Mouse (Mus musculus) hindbrain, embryonic 11.5 days (tissue): ENCODE measurements at regions not wholly inside any gene's neighbourhood (a gene's known extent, or its start where the extent isn't known, plus 50 kb on each side); places are given as distances from the start of the nearest gene placed in this dataset.

Experiments used
- ATAC-seq: fragments of 200-750 bp; cut with Nextera tagmentation; 2 replicates; pipeline ENCODE4 v1.8.0; 2017; ENCODE audit warnings: mild to moderate bottlenecking, moderate TSS enrichment, moderate library complexity; ENCODE audit not compliant: low FRiP score
- DNase-seq: peaks from one replicate; pipeline ENCODE4 v3.0.0-alpha.2; 2015; ENCODE audit warnings: low spot score
- H3K27ac ChIP-seq: fragments of 300-500 bp; sonication (generic); 2 replicates; pipeline ENCODE4 v1.5.1; 2014; ENCODE audit warnings: mild to moderate bottlenecking, low read depth, low read length
- H3K27me3 ChIP-seq: fragments of 300-500 bp; sonication (generic); 2 replicates; pipeline ENCODE4 v1.6.1; 2014; ENCODE audit warnings: mild to moderate bottlenecking, low read length, moderate library complexity, mixed read lengths; ENCODE audit not compliant: control insufficient read depth, insufficient read depth
- H3K36me3 ChIP-seq: fragments of 300-500 bp; sonication (generic); 2 replicates; pipeline ENCODE4 v1.6.1; 2014; ENCODE audit warnings: mild to moderate bottlenecking, low read length, moderate library complexity, mixed read lengths; ENCODE audit not compliant: control insufficient read depth, insufficient read depth
- H3K4me1 ChIP-seq: fragments of 300-500 bp; sonication (generic); replicated peaks from 2 replicates; pipeline ENCODE4 v1.6.1; 2014; ENCODE audit warnings: low read length, mixed read lengths; ENCODE audit not compliant: control insufficient read depth, insufficient read depth
- H3K4me2 ChIP-seq: fragments of 300-500 bp; sonication (generic); replicated peaks from 2 replicates; pipeline ENCODE4 v1.6.1; 2014; ENCODE audit warnings: mild to moderate bottlenecking, low read depth, low read length
- H3K4me3 ChIP-seq: fragments of 300-500 bp; sonication (generic); 2 replicates; pipeline ENCODE4 v1.5.1; 2014; ENCODE audit warnings: low read depth, low read length
- H3K9ac ChIP-seq: fragments of 300-500 bp; sonication (generic); 2 replicates; pipeline ENCODE4 v1.6.1; 2014; ENCODE audit warnings: low read depth, low read length
- H3K9me3 ChIP-seq: fragments of 300-500 bp; sonication (generic); 2 replicates; pipeline ENCODE4 v1.6.1; 2016; ENCODE audit warnings: low read length; ENCODE audit not compliant: control insufficient read depth
- WGBS: fragments of 180-500 bp; shearing (Covaris S2); extraction: QIAGEN DNeasy Blood & Tissue Kit; methylation state at CpG from one replicate; pipeline ENCODE4 v1.1.7; 2014; 5-methylcytosine and 5-hydroxymethylcytosine counted together

DNA sequence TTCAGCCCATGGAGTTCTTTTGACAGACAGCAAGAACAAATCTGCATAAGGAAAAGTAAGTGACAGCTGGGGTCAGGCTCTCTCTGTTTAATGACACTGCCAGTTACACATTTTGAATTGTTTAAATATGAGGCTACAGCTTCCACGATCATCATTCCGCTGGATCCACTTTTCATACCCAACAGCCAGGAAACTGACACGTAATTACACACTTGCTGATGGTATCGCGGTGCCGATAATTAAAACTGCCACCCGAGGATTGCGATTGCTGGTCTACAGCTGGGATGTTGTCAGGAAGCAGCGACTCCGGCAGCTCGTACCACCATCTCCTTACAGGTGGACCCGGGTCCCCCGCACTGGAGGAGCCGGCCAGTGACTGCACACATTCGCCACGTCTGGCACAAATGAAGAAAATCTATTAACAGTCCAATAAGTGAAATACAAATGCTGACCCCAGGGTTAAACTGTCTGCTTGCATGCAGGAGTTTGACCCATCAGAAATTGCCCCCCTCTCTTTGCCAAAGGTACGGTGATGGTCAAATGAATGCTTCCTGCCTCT lies 217.3 kb upstream of the Mgmt start:
- no peaks in the 10 kb centered on the region for H3K27me3 ChIP-seq
- no peak overlapping the region for H3K4me3 ChIP-seq
- H3K4me2 ChIP-seq: no peak overlapping the region
- no peaks in the 10 kb centered on the region for H3K36me3 ChIP-seq
- H3K9me3 ChIP-seq: no peaks in the 10 kb centered on the region
- 63% methylated on average over 17 of the region's 17 CpGs for WGBS
- H3K4me1 ChIP-seq: no peaks in the 10 kb centered on the region; the same call in 1 of the 2 replicates
- DNase-seq: no peak
- no peak for ATAC-seq
- H3K9ac ChIP-seq: no peak overlapping the region
- no peak overlapping the region for H3K27ac ChIP-seq

DNA sequence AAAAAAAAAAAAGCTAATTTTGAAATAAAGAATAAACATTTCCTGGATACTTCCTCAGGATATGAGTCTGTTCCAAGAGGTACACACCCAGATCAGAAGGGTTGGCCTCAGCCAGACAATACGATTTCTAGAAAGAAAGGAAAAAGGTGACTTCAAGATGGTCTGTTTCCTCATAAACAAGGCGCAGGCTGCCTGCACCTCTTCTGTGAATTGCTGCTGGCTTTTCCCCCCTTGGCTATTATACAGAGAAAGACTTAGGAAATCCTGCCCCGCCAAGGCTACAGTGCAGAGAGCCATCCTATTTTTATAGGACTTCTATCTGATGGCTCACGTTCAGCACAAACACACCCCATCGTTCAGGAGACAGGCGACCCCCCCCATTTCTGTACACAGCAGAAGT lies 204.8 kb upstream of the Mgmt start:
- 45% methylated on average over 6 of the region's 6 CpGs for WGBS
- Histone ChIP-seq H3K27me3 (no peaks in the 10 kb centered on the region), H3K9me3 (no peaks in the 10 kb centered on the region), H3K9ac (no peak overlapping the region), H3K4me3 (no peak overlapping the region), H3K27ac (no peak overlapping the region), H3K36me3 (no peaks in the 10 kb centered on the region), H3K4me1 (no peaks in the 10 kb centered on the region), H3K4me2 (no peak overlapping the region)
- ATAC-seq (no peak), DNase-seq (no peak)

DNA sequence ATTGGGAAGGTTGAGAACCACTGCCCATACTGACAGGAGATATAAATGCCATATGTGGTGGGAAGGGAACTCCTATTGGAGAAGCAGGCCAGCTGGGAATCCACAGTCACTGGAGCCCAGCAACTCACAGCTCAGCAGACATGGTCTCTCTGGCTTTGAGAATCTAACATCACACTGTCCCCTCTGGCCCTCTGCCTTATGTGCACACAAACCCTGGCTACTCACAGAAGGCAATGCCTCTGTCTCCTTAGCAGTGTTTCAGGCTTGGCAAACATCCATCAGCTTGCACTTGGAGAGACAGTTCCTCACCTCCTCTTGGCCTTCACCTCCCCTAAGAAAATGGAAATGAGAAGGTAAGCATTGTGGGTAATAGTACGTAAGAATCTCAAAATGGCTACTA lies 188.2 kb upstream of the Mgmt start:
- no peaks in the 10 kb centered on the region for H3K27me3 ChIP-seq
- no peak overlapping the region for H3K9ac ChIP-seq
- no peak overlapping the region for H3K27ac ChIP-seq
- WGBS: 93% methylated on average over 1 of the region's 1 CpGs
- no peak overlapping the region for H3K4me2 ChIP-seq
- no peaks in the 10 kb centered on the region for H3K4me1 ChIP-seq
- H3K4me3 ChIP-seq: no peak overlapping the region
- no peaks in the 10 kb centered on the region for H3K9me3 ChIP-seq
- DNase-seq (no peak), ATAC-seq (no peak)
- H3K36me3 ChIP-seq: no peaks in the 10 kb centered on the region

DNA sequence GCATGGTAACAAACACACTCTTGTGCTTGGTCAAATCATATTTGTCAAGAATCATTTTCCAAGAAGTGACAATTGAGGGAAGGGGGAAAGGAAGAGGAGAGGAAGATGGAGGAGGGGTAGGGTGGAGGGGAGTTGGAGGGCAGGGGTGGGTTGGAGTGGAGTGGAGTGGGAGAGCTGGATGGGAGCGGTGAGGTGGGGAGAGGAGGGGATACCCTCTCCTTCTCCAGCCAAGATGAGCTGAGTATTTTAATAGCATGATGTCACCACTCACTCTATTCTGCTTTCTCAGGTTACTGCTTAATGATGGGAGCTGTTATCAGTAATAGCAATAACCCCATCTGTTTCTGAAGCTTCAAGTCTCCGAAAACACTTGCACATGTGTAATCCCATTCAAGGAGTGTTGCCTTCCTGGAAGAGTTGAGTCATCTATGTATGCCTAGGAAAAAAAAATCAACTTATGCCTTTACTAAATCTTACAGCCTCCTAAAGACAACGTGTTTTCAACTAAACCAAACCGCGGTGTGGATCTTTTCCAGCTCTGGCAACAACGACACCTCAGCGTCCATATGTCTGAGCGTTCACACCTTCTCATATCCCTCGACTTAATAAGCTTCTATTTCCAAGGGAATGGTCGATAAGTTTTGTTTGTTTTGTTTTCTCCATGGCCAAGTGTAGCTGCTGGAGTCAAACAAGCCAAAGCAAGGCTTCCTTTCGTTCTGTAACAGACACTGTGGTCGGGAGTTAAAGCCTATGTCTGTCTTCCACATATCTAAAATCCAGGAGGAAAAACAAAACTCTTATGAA lies 187.0 kb upstream of the Mgmt start:
- DNase-seq: no peak
- Histone ChIP-seq H3K4me3 (no peak overlapping the region), H3K27me3 (no peaks in the 10 kb centered on the region), H3K36me3 (no peaks in the 10 kb centered on the region), H3K27ac (no peak overlapping the region), H3K9me3 (no peaks in the 10 kb centered on the region), H3K9ac (no peak overlapping the region), H3K4me1 (no peaks in the 10 kb centered on the region), H3K4me2 (no peak overlapping the region)
- WGBS: 82% methylated on average over 12 of the region's 12 CpGs
- ATAC-seq: no peak

DNA sequence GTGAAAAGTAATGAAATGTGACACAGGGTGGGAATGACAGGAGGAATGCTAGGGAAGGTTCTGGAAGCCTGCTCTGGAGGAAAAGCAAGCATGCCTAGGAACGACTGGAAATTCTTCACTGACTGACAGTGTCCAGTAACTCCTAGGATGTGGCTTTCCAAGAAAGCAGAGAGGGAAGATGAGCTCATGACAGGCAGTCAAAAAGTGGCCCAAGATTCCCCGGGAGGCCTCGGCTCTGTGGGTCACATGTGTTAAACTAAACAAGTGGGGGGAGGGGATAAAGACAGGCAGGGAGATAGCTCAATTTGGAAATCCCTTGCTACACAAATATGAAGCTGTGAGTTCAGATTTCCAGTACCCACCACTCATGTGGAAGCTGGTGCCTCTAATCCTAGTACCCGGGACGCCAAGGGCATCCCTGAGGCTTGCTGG lies 186.4 kb upstream of the Mgmt start:
- no peaks in the 10 kb centered on the region for H3K4me1 ChIP-seq
- H3K4me2 ChIP-seq: no peak overlapping the region
- H3K9ac ChIP-seq: no peak overlapping the region
- no peaks in the 10 kb centered on the region for H3K9me3 ChIP-seq
- no peaks in the 10 kb centered on the region for H3K36me3 ChIP-seq
- no peaks in the 10 kb centered on the region for H3K27me3 ChIP-seq
- whole genome bisulfite sequencing: 59% methylated on average over 5 of the region's 5 CpGs
- no peak overlapping the region for H3K27ac ChIP-seq
- no peak for ATAC-seq
- H3K4me3 ChIP-seq: no peak overlapping the region
- DNase-seq: no peak

DNA sequence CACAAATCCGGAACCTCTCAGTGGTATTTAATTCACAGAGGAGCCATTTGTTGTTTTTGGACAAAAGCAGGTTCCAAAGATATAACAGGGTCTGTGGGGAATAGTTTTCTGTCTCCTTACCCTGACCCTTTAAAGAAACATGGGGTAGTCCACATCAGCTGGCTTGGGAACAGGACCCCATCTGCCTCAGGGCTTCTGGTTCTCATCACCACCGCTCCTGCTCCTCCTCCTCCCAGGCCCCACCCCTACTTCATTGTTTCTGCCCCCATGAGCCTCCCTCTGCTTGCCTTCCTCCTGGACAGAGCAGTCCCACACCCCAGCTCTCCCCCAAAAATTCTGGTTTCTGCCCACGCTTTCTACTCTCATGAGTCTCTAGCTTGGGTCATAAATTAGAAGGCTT lies 183.8 kb upstream of the Mgmt start:
- H3K4me1 ChIP-seq: no peaks in the 10 kb centered on the region
- no peaks in the 10 kb centered on the region for H3K36me3 ChIP-seq
- H3K9me3 ChIP-seq: no peaks in the 10 kb centered on the region
- WGBS: 81% methylated on average over 3 of the region's 3 CpGs
- no peak overlapping the region for H3K4me3 ChIP-seq
- H3K27me3 ChIP-seq: no peaks in the 10 kb centered on the region
- no peak overlapping the region for H3K9ac ChIP-seq
- ATAC-seq: no peak
- no peak overlapping the region for H3K27ac ChIP-seq
- no peak overlapping the region for H3K4me2 ChIP-seq
- DNase-seq: no peak

DNA sequence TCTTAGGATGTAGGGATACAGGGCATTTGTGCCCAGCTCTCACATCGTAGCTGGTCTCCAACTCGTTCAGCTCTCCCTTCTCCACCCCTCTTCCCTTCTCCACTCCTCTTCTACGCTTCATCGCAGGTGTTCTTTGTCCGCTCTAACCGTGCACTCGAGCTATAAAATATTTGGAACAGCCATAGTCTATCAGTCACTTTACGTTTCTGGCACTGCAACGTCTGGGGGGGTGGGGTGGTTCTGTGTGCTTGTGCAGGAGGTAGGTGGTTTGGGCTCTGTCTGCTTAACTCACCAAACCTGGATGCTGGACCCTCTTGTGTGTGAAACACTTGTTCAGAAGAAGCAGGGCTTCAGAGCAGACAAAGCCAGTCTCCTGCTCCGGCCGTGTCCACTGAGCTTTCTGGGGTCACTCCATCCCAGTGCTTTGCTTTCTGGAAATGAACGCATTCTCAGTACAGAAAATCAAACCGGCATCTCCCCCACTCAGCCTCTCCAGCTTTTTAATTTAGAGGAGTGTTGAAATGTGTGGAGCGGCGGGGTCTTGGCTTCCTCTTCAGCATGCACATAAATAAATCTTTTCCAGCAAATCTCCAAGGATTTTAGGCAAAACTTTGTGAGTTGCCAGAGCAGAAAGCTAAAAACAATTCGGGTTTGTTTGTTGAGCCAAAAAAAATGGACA lies 181.3 kb upstream of the Mgmt start:
- no peak overlapping the region for H3K9ac ChIP-seq
- no peaks in the 10 kb centered on the region for H3K9me3 ChIP-seq
- no peaks in the 10 kb centered on the region for H3K27me3 ChIP-seq
- ATAC-seq (no peak), DNase-seq (no peak)
- no peaks in the 10 kb centered on the region for H3K4me1 ChIP-seq
- H3K4me2 ChIP-seq: no peak overlapping the region
- H3K27ac ChIP-seq: no peak overlapping the region
- 80% methylated on average over 16 of the region's 16 CpGs for WGBS
- H3K36me3 ChIP-seq: no peaks in the 10 kb centered on the region
- H3K4me3 ChIP-seq: no peak overlapping the region

DNA sequence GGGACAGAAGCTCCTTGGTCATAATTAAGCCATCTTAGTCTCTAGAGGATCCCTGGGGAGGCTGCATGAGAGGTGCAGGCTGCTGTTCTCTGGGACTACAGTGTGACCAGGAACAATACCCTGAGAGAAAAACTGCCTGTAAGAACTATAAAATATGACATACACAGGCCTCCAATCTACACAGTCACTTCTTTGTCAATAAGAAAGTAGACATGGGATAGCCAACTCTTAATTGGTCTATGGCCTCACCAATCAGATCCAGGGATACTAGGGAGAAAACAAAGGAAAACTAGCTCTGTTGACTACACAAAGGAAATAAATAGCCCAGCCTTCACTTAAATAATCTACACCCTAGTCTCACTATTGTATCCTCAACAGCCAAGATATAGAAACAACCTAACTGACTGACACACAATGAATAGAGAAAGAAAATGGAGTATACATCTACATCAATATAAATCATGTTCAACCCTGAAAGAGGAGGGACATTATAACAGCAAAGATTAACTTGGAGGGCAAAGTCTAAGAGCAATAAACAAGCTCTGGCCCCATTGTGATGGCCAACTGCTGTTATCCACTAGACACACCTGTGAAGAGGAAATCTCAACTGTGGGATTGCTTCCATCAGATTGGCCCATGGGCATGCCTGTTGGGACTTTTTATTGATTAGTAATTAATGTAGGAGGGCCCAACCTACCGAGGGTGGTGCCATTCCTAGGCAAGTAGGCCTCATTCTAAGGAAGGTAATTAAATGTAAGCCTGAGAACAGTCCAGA lies 166.6 kb upstream of the Mgmt start:
- Histone ChIP-seq H3K9ac (no peak overlapping the region), H3K4me2 (no peak overlapping the region), H3K9me3 (no peaks in the 10 kb centered on the region), H3K27me3 (no peaks in the 10 kb centered on the region), H3K4me1 (no peaks in the 10 kb centered on the region), H3K36me3 (no peaks in the 10 kb centered on the region), H3K4me3 (no peak overlapping the region), H3K27ac (no peak overlapping the region)
- ATAC-seq: no peak
- no peak for DNase-seq
- WGBS: 96% methylated on average over 1 of the region's 1 CpGs
